Mouse (Mus musculus): ENCODE results near the gene Cfap206. TPM values are rescaled to one million over a fixed set of nuclear protein-coding genes. Genes with fewer than 3 reads are reported as not detected.
"Not testable (repeated sequence)": the region's sequence is repeated elsewhere in the genome, so short reads cannot be mapped to it uniquely, and the experiment has no call there.

The Cfap206 gene
- polyA plus RNA-seq (2015; fragmentation: Nextera tagmentation; extraction: Ambion mirVana), result 11.1 and 13.2 TPM in 2 replicates

DNA sequence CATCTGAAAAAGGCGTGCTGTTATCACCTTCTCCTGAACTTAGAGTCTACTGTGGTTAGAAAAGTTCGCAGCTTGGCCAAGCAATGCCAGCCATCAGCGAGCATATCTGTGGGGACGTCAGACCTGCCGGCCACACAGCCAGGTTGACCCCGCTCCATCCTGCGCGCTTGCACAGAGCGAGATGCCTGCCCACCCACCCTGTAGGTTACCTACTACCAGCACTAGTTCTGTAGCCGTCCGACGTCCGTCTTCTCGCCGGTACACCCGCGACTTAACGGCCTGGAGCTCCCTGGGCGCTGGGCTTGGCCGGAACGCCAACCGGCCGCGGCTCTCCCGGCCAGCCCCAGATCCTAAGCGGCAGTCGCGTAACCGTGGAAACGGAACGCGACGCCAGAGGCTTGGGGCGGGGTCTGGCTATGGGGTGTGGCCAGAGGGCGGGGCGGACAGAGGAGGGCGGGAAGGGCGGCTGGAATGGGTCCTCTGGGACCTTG is at the start of gene Cfap206:
Gene Cfap206, minus strand, starts transcription at position 356 of the 491 bp plus-strand sequence.
- Histone ChIP-seq H3K9me3 (ENCODE audit: control insufficient read depth, low read length) (no peaks in the 10 kb centered on the region), H3K4me2 (ENCODE audit: low read depth, low read length) (peak within 1 kb of the TSS; percentile 97), H3K27me3 (ENCODE audit: control insufficient read depth, insufficient read depth, low read depth, low read length) (no peaks in the 10 kb centered on the region), H3K27ac (ENCODE audit: low read length) (no peak within 1 kb of the TSS), H3K36me3 (ENCODE audit: control insufficient read depth, insufficient read depth, low read length) (no peaks in the 10 kb centered on the region), H3K4me3 (ENCODE audit: low read length) (peak within 1 kb of the TSS; percentile 63), H3K9ac (ENCODE audit: low read length) (peak within 1 kb of the TSS; percentile 64), H3K4me1 (replicated peaks; ENCODE audit: control insufficient read depth, insufficient read depth, low read length) (0 out of 2 replicates have a peak, but pooled peaks cover 2% of the 10 kb centered on the region)
- under 1% methylated on average over 38 of the region's 38 CpGs for WGBS
- ATAC-seq (ENCODE audit: low read depth), result peak; percentile 99

GRCm38 (mm10) chr4:34777677-34778527 is 47.9 kb upstream of the Cfap206 start, which contains the start of gene Smim8:
Gene Smim8 (minus strand): TSS chr4:34778423.
- H3K4me3 ChIP-seq (ENCODE audit: low read length), result peak within 1 kb of the TSS; percentile 77
- 0 out of 2 replicates have a peak, but pooled peaks cover 5% of the 10 kb centered on the region for H3K4me1 ChIP-seq (replicated peaks; ENCODE audit: control insufficient read depth, insufficient read depth, low read length)
- peak within 1 kb of the TSS; percentile 89 for H3K9ac ChIP-seq (ENCODE audit: low read length)
- peak within 1 kb of the TSS; percentile 78 for H3K4me2 ChIP-seq (ENCODE audit: low read depth, low read length)
- WGBS, result 5% methylated on average over 40 of the region's 40 CpGs
- no peaks in the 10 kb centered on the region for H3K9me3 ChIP-seq (ENCODE audit: control insufficient read depth, low read length)
- H3K27ac ChIP-seq (ENCODE audit: low read length), result peak within 1 kb of the TSS; percentile 82
- peak; percentile 96 for ATAC-seq (ENCODE audit: low read depth)
- H3K27me3 ChIP-seq (ENCODE audit: control insufficient read depth, insufficient read depth, low read depth, low read length), result no peaks in the 10 kb centered on the region
- no peaks in the 10 kb centered on the region for H3K36me3 ChIP-seq (ENCODE audit: control insufficient read depth, insufficient read depth, low read length)

DNA sequence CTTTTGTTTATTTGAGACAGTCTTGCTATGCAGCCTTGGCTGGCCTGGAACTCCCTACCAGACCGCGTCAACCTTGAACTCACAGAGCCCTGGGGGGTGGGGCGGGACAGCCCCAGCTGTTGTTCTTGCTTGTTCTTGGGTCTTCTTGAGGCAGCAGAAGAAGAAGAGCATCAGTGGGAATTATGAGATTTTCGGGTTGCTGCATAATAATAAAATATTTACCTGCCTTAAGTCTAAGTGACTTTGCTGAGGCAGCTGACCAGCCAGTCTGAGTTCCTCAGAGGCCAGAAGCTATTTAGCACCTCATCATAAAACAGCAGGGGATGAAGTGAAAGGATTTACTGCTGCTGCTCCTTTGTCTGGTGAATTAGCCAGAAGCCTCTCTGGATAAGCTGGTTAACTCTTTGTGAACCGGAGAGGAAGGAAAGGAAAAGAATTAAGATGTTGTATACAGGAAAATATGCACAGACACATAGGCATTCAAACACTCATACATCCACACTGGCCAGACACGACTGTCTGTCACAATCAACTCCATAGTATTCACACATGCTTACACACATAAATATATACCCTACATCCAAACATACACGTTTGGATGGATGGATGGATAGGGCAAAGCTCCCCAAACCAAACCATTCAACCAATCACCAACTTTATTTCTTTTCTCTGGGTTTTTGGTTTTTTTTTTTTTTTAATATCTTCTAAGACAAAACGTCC is 41.8 kb upstream of the Cfap206 start:
- Histone ChIP-seq H3K27me3 (ENCODE audit: control insufficient read depth, insufficient read depth, low read depth, low read length) (no peaks in the 10 kb centered on the region), H3K36me3 (ENCODE audit: control insufficient read depth, insufficient read depth, low read length) (no peaks in the 10 kb centered on the region), H3K9me3 (ENCODE audit: control insufficient read depth, low read length) (no peaks in the 10 kb centered on the region), H3K4me1 (replicated peaks; ENCODE audit: control insufficient read depth, insufficient read depth, low read length) (0 out of 2 replicates have a peak, but pooled peaks cover under 1% of the 10 kb centered on the region), H3K27ac (ENCODE audit: low read length) (no peak overlapping the region), H3K4me2 (ENCODE audit: low read depth, low read length) (no peak overlapping the region), H3K9ac (ENCODE audit: low read length) (no peak overlapping the region), H3K4me3 (ENCODE audit: low read length) (no peak overlapping the region)
- 16% methylated on average over 8 of the region's 8 CpGs for WGBS
- ATAC-seq (ENCODE audit: low read depth), result peak; percentile 62; the same call in 1 of the 2 replicates

DNA sequence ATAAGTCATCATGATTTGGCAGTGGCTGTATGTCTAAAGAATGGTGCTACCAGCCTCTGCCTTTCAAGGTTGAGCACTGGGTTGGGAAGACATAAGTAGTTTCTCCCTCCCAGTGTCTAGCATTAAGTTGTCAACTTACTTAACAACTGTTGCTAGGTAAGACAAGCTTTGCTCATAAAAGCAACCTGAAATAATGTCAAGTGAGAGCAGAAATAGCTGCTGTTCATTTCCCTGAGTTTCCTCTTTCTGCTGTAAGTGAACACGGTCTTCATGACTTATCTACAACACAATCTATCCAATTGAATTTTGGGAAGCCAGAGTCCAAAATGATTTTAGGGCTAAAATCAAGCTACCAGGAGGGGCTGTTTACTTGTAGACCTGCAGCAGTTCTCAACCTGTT is 26.2 kb upstream of the Cfap206 start, which contains the start of gene Gm136:
Gene Gm136, minus strand, starts transcription at position 101 of the 400 bp plus-strand sequence.
- WGBS, result 78% methylated on average over 1 of the region's 1 CpGs
- H3K36me3 ChIP-seq (ENCODE audit: control insufficient read depth, insufficient read depth, low read length), result no peaks in the 10 kb centered on the region
- H3K27me3 ChIP-seq (ENCODE audit: control insufficient read depth, insufficient read depth, low read depth, low read length), result no peaks in the 10 kb centered on the region
- no peak within 1 kb of the TSS for H3K27ac ChIP-seq (ENCODE audit: low read length)
- H3K9me3 ChIP-seq (ENCODE audit: control insufficient read depth, low read length), result no peaks in the 10 kb centered on the region
- no peak for ATAC-seq (ENCODE audit: low read depth)
- no peak within 1 kb of the TSS for H3K4me2 ChIP-seq (ENCODE audit: low read depth, low read length)
- H3K4me1 ChIP-seq (replicated peaks; ENCODE audit: control insufficient read depth, insufficient read depth, low read length), result no peaks in the 10 kb centered on the region
- H3K9ac ChIP-seq (ENCODE audit: low read length), result no peak within 1 kb of the TSS
- H3K4me3 ChIP-seq (ENCODE audit: low read length), result no peak within 1 kb of the TSS

- H3K9me3 ChIP-seq (ENCODE audit: control insufficient read depth, low read length), result no peaks in the 10 kb centered on the region
- H3K4me3 ChIP-seq (ENCODE audit: low read length), result no peak overlapping the region
- 25% methylated on average over 6 of the region's 6 CpGs for WGBS
- no peaks in the 10 kb centered on the region for H3K36me3 ChIP-seq (ENCODE audit: control insufficient read depth, insufficient read depth, low read length)
- H3K9ac ChIP-seq (ENCODE audit: low read length), result no peak overlapping the region
- no peaks in the 10 kb centered on the region for H3K27me3 ChIP-seq (ENCODE audit: control insufficient read depth, insufficient read depth, low read depth, low read length)
- H3K27ac ChIP-seq (ENCODE audit: low read length), result peak overlapping the region; percentile 52; the same call in 1 of the 2 replicates
- no peak overlapping the region for H3K4me2 ChIP-seq (ENCODE audit: low read depth, low read length)
- ATAC-seq (ENCODE audit: low read depth), result peak; percentile 76
- H3K4me1 ChIP-seq (replicated peaks; ENCODE audit: control insufficient read depth, insufficient read depth, low read length), result no peaks in the 10 kb centered on the region
Observed at GRCm38 (mm10) chr4:34749236-34749635, 19.2 kb upstream of the Cfap206 start.

DNA sequence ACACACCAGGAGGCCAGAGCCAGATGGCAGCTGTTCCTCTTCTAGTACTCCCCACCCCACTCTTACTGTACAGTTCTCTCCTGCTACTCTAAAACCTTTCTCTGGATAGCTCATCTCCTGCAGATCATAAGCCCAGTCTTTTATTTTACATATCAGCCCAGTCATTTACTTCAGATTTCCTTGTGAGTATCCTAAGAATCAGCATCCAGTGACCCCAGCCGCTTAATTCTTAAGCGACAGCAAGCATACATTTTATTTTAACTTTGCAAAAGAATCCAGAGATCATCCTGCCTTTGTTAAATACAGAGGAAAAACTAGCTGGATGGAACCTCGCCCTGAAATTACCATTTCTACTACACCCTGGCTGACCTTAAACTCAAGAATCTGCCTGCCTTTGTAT is 4.5 kb upstream of the Cfap206 start:
- ATAC-seq (ENCODE audit: low read depth), result no peak
- WGBS, result 70% methylated on average over 3 of the region's 3 CpGs

DNA sequence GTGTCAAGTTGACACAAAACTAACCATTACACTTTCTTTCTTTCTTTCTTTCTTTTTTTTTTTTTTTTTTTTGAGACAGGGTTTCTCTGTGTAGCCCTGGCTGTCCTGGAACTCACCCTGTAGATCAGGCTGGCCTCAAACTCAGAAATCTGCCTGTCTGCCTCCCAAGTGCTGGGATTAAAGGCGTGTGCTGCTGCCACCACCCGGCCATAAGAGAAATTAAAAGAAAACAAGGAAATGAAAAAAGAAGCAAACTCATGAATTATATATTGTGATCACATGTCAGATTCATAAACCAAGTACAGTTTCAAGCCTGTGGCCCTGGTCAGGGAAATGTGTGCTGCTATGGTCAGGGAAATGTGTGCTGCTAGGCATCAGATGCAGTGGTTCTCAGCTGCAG is 3.4 kb upstream of the Cfap206 start:
- not testable (repeated sequence) for H3K9me3 ChIP-seq (ENCODE audit: control insufficient read depth, low read length); H3K27ac ChIP-seq (ENCODE audit: low read length); H3K4me1 ChIP-seq (replicated peaks; ENCODE audit: control insufficient read depth, insufficient read depth, low read length); H3K9ac ChIP-seq (ENCODE audit: low read length); H3K4me2 ChIP-seq (ENCODE audit: low read depth, low read length); H3K36me3 ChIP-seq (ENCODE audit: control insufficient read depth, insufficient read depth, low read length); H3K4me3 ChIP-seq (ENCODE audit: low read length); ATAC-seq (ENCODE audit: low read depth); H3K27me3 ChIP-seq (ENCODE audit: control insufficient read depth, insufficient read depth, low read depth, low read length)
- WGBS, result 28% methylated on average over 2 of the region's 2 CpGs

More for the DNA sequence above, 4.5 kb upstream of the Cfap206 start:
- no peaks in the 10 kb centered on the region for H3K27me3 ChIP-seq (ENCODE audit: control insufficient read depth, insufficient read depth, low read depth, low read length)
- H3K4me1 ChIP-seq (replicated peaks; ENCODE audit: control insufficient read depth, insufficient read depth, low read length), result 0 out of 2 replicates have a peak, but pooled peaks cover 2% of the 10 kb centered on the region
- H3K36me3 ChIP-seq (ENCODE audit: control insufficient read depth, insufficient read depth, low read length), result no peaks in the 10 kb centered on the region
- no peak overlapping the region for H3K27ac ChIP-seq (ENCODE audit: low read length)
- no peaks in the 10 kb centered on the region for H3K9me3 ChIP-seq (ENCODE audit: control insufficient read depth, low read length)
- no peak overlapping the region for H3K9ac ChIP-seq (ENCODE audit: low read length)
- H3K4me2 ChIP-seq (ENCODE audit: low read depth, low read length), result no peak overlapping the region
- no peak overlapping the region for H3K4me3 ChIP-seq (ENCODE audit: low read length)

- H3K27ac ChIP-seq (ENCODE audit: low read length); H3K4me3 ChIP-seq (ENCODE audit: low read length); ATAC-seq (ENCODE audit: low read depth); H3K9me3 ChIP-seq (ENCODE audit: control insufficient read depth, low read length); H3K27me3 ChIP-seq (ENCODE audit: control insufficient read depth, insufficient read depth, low read depth, low read length); H3K9ac ChIP-seq (ENCODE audit: low read length); H3K4me1 ChIP-seq (replicated peaks; ENCODE audit: control insufficient read depth, insufficient read depth, low read length); H3K4me2 ChIP-seq (ENCODE audit: low read depth, low read length); H3K36me3 ChIP-seq (ENCODE audit: control insufficient read depth, insufficient read depth, low read length): not testable (repeated sequence)
- 84% methylated on average over 3 of the region's 3 CpGs for WGBS
Observed at GRCm38 (mm10) chr4:34725710-34726109, 4.3 kb downstream of the Cfap206 start.

DNA sequence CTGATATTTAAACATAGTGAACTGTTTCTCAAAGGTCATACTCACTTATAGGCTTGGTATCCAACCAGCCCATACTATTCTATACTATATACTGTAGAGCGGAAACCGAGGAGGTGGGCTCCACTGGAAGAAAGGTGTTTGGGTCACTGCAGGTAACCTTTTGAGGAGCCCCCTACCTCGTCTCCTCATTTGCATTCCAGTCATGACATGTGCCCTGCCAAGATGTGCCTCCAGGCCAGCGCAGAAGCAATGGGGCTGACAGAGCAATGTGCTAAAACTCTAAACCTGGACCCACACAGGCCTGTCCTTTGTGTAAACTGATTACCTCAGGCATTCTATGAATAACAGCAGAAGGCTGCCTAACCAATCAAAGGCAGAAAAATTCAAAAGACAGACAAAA is 5.7 kb downstream of the Cfap206 start:
- Histone ChIP-seq H3K36me3 (ENCODE audit: control insufficient read depth, insufficient read depth, low read length) (no peaks in the 10 kb centered on the region), H3K27ac (ENCODE audit: low read length) (no peak overlapping the region), H3K9me3 (ENCODE audit: control insufficient read depth, low read length) (peaks cover 1% of the 10 kb centered on the region), H3K27me3 (ENCODE audit: control insufficient read depth, insufficient read depth, low read depth, low read length) (no peaks in the 10 kb centered on the region), H3K4me3 (ENCODE audit: low read length) (no peak overlapping the region), H3K9ac (ENCODE audit: low read length) (no peak overlapping the region), H3K4me2 (ENCODE audit: low read depth, low read length) (no peak overlapping the region), H3K4me1 (replicated peaks; ENCODE audit: control insufficient read depth, insufficient read depth, low read length) (no peaks in the 10 kb centered on the region)
- ATAC-seq (ENCODE audit: low read depth), result no peak
- WGBS, result 66% methylated on average over 4 of the region's 4 CpGs
